Mouse (Mus musculus): Measurements from ENCODE around the gene Fam168b.

DNA sequence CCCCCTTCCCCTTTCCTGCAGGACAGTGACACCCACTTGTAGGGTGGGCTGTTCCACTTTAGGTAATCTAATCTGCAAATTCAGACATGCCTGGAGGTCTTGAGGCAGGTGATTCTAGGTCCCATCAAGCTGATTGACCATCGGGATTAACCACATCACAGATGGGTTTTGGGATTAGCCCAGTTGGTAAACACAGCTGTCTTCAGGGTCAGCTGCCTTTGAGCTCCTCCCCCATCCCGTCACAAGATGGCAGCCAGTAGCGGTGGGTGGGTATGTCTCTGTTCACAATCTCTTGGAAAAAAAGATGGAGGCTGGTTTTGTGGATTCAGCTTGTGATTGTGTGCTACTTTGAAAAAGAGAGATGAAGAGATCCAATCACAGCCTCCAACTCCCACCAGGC lies 16.9 kb upstream of the Fam168b start:
- TF ChIP-seq CTCF (IDR thresholded peaks at IDR 0.05; ENCODE audit: control insufficient read depth, insufficient read depth, low read length) = no peak
- no peak for TF ChIP-seq POLR2A (IDR thresholded peaks at IDR 0.05; ENCODE audit: borderline replicate concordance, control insufficient read depth, low read depth, low read length)
